Mouse (Mus musculus): ENCODE measurements around the gene Sult3a2. TPM values are rescaled to one million over a fixed set of nuclear protein-coding genes. Genes with fewer than 3 reads are reported as not detected.

Sult3a2 gene
- total and polyA plus RNA-seq, 3 experiments: not detected

- H3K9ac ChIP-seq (ENCODE audit: control insufficient read depth, low read depth, low read length, poor library complexity, severe bottlenecking): no peak overlapping the region
- no peak overlapping the region for H3K4me3 ChIP-seq (ENCODE audit: control insufficient read depth in 1 of 2, insufficient read depth in 1 of 2, low read depth in 2 of 2, low read length in 2 of 2)
- H3K79me2 ChIP-seq (ENCODE audit: control insufficient read depth, insufficient read depth, low read length, poor library complexity): no peaks in the 10 kb centered on the region
- H3K4me1 ChIP-seq (ENCODE audit: control insufficient read depth in 1 of 2, insufficient read depth in 2 of 2, low read length in 2 of 2): no peaks in the 10 kb centered on the region
- no peaks in the 10 kb centered on the region for H3K9me3 ChIP-seq (replicated peaks; ENCODE audit: insufficient read depth, low read length)
- no peak for TF ChIP-seq CHD1 (IDR thresholded peaks at IDR 0.05; ENCODE audit: low read depth, low read length)
- TF ChIP-seq SMC3 (IDR thresholded peaks at IDR 0.05; ENCODE audit: low read depth, low read length): no peak
- TF ChIP-seq TBP (IDR thresholded peaks at IDR 0.05; ENCODE audit: low read depth, low read length): no peak
- no peak for TF ChIP-seq POLR2AphosphoS2 (IDR thresholded peaks at IDR 0.05; ENCODE audit: low read length)
- no peak for TF ChIP-seq GATA1 (IDR thresholded peaks at IDR 0.05; ENCODE audit: low read depth, low read length)
- TF ChIP-seq RCOR1 (IDR thresholded peaks at IDR 0.05; ENCODE audit: low read depth, low read length): no peak
- TF ChIP-seq RAD21 (IDR thresholded peaks at IDR 0.05; ENCODE audit: low read depth, low read length): no peak
- TF ChIP-seq MAX (IDR thresholded peaks at IDR 0.05; ENCODE audit: low read length): no peak
- TF ChIP-seq ZNF384 (IDR thresholded peaks at IDR 0.05; ENCODE audit: low read depth, low read length): no peak
- no peak for TF ChIP-seq USF2 (IDR thresholded peaks at IDR 0.05; ENCODE audit: borderline replicate concordance in 1 of 2, insufficient read depth in 1 of 2, low read depth in 1 of 2, low read length in 2 of 2)
- no peak for TF ChIP-seq POLR2A (IDR thresholded peaks at IDR 0.05; ENCODE audit: control insufficient read depth in 1 of 2, insufficient read depth in 1 of 2, low read depth in 1 of 2, low read length in 2 of 2, poor library complexity in 1 of 2)
- no peak for TF ChIP-seq MXI1 (IDR thresholded peaks at IDR 0.05; ENCODE audit: low read depth, low read length)
- H3K36me3 ChIP-seq (ENCODE audit: control insufficient read depth in 1 of 2, insufficient read depth in 2 of 2, low read length in 2 of 2): no peaks in the 10 kb centered on the region
- DNase-seq (ENCODE audit: low read depth, low spot score): no peak
- no peak overlapping the region for H3K27ac ChIP-seq (ENCODE audit: control insufficient read depth, low read depth, low read length)
- H3K27me3 ChIP-seq (ENCODE audit: control insufficient read depth in 1 of 2, insufficient read depth in 2 of 2, low read length in 2 of 2): no peaks in the 10 kb centered on the region
These were observed 64.6 kb downstream of the Sult3a2 start for GRCm38 (mm10) chr10:33721827-33722438.

Other genes with a start within 250 kb of the Sult3a2 start
- not detected in 2 replicates for gene Clvs2, start 161.9 kb downstream of the Sult3a2 start, total RNA-seq (2012; rRNA removed)
- gene Clvs2, start 161.9 kb downstream of the Sult3a2 start, polyA plus RNA-seq (2012; ENCODE audit: insufficient read depth in 1 of 2, insufficient read length in 2 of 2, low read depth in 1 of 2, low replicate concordance in 2 of 2, missing spikeins in 1 of 2): not detected
- gene Sult3a1, start 71.0 kb upstream of the Sult3a2 start, total RNA-seq (2012; rRNA removed): not detected in 2 replicates
- gene Sult3a1, start 71.0 kb upstream of the Sult3a2 start, polyA plus RNA-seq (2012; ENCODE audit: insufficient read depth in 1 of 2, insufficient read length in 2 of 2, low read depth in 1 of 2, low replicate concordance in 2 of 2, missing spikeins in 1 of 2): not detected
- gene Rsph4a, start 118.4 kb upstream of the Sult3a2 start, total RNA-seq (2012; rRNA removed): not detected in 2 replicates
- gene Rsph4a, start 118.4 kb upstream of the Sult3a2 start, polyA plus RNA-seq (2012; ENCODE audit: insufficient read depth in 1 of 2, insufficient read length in 2 of 2, low read depth in 1 of 2, low replicate concordance in 2 of 2, missing spikeins in 1 of 2): not detected
- 6.6 and 6.9 TPM in 2 replicates for gene Zup1, start 164.6 kb upstream of the Sult3a2 start, total RNA-seq (2012; rRNA removed)
- gene Zup1, start 164.6 kb upstream of the Sult3a2 start, polyA plus RNA-seq (2012; ENCODE audit: insufficient read depth in 1 of 2, insufficient read length in 2 of 2, low read depth in 1 of 2, low replicate concordance in 2 of 2, missing spikeins in 1 of 2): 1 to 10 TPM in 1 of 2 experiments, not detected in 1; 6.0 TPM
- gene Rwdd1, start 232.9 kb upstream of the Sult3a2 start, total RNA-seq (2012; rRNA removed): 137 and 157 TPM in 2 replicates
- 100 to 1,000 TPM in 1 of 2 experiments, not detected in 1; 114 TPM for gene Rwdd1, start 232.9 kb upstream of the Sult3a2 start, polyA plus RNA-seq (2012; ENCODE audit: insufficient read depth in 1 of 2, insufficient read length in 2 of 2, low read depth in 1 of 2, low replicate concordance in 2 of 2, missing spikeins in 1 of 2)

All from MEL (cell line).